In genomic region chr9:119339558-119340211, GRCm38 (mm10) we compare ENCODE assay signal across 8 mouse cellular contexts. TPM values are rescaled to one million over a fixed set of nuclear protein-coding genes. Genes with fewer than 3 reads are reported as not detected.
DNase-seq lines count a peak whose midpoint lies in the region; ATAC-seq and TF ChIP-seq lines count a peak whose summit lies in the region.

Gene Acaa1a (plus strand): TSS chr9:119339676.

- peak within 1 kb of the TSS; percentile 84 for H3K27ac ChIP-seq in intestine, postnatal 0 days (ENCODE audit: low read depth, low read length)
- peak within 1 kb of the TSS; percentile 91 for H3K27ac ChIP-seq in limb, embryonic 12.5 days
- peak within 1 kb of the TSS; percentile 88 for H3K27ac ChIP-seq in midbrain, embryonic 13.5 days
- H3K27ac ChIP-seq in spleen, adult 2 months (ENCODE audit: insufficient read depth, low read length) = peak within 1 kb of the TSS; percentile 75

- no peaks in the 10 kb centered on the region for H3K27me3 ChIP-seq in intestine, postnatal 0 days (replicated peaks; ENCODE audit: control insufficient read depth, insufficient read depth, low read length)
- H3K27me3 ChIP-seq in limb, embryonic 12.5 days = peaks cover 4% of the 10 kb centered on the region; the same call in 1 of the 2 replicates
- peaks cover 21% of the 10 kb centered on the region for H3K27me3 ChIP-seq in midbrain, embryonic 13.5 days
- H3K27me3 ChIP-seq in spleen, adult 2 months (ENCODE audit: control insufficient read depth, insufficient read depth, low read length) = no peaks in the 10 kb centered on the region

- H3K9me3 ChIP-seq in intestine, postnatal 0 days (ENCODE audit: control insufficient read depth) = no peaks in the 10 kb centered on the region
- no peaks in the 10 kb centered on the region for H3K9me3 ChIP-seq in limb, embryonic 12.5 days
- no peaks in the 10 kb centered on the region for H3K9me3 ChIP-seq in midbrain, embryonic 13.5 days

- H3K4me2 ChIP-seq in intestine, postnatal 0 days (replicated peaks; ENCODE audit: low read depth) = peak within 1 kb of the TSS; percentile 66
- peak within 1 kb of the TSS; percentile 77 for H3K4me2 ChIP-seq in limb, embryonic 12.5 days
- peak within 1 kb of the TSS; percentile 76 for H3K4me2 ChIP-seq in midbrain, embryonic 13.5 days (replicated peaks)

- peak; percentile 38 for TF ChIP-seq POLR2A in spleen, adult 2 months (IDR thresholded peaks at IDR 0.05; ENCODE audit: low read depth, low read length)

- ATAC-seq in granulocyte monocyte progenitor cell, adult 5-6 weeks (replicated peaks; ENCODE audit: poor library complexity, severe bottlenecking) = peak; percentile 51
- ATAC-seq in intestine, postnatal 0 days = peak; percentile 11; the same call in 1 of the 2 replicates
- ATAC-seq in limb, embryonic 12.5 days (ENCODE audit: insufficient number of reproducible peaks, insufficient read depth, low FRiP score, low TSS enrichment, low read depth) = no peak
- ATAC-seq in midbrain, embryonic 13.5 days = no peak

- under 1% methylated on average over 43 of the region's 43 CpGs for WGBS in intestine, postnatal 0 days
- WGBS in limb, embryonic 12.5 days = under 1% methylated on average over 43 of the region's 43 CpGs
- 1% methylated on average over 43 of the region's 43 CpGs for WGBS in midbrain, embryonic 13.5 days
- WGBS in spleen, adult 2 months = under 1% methylated on average over 43 of the region's 43 CpGs

- H3K4me1 ChIP-seq in intestine, postnatal 0 days (replicated peaks; ENCODE audit: control insufficient read depth, insufficient read depth, low read length) = peaks cover 4% of the 10 kb centered on the region
- H3K4me1 ChIP-seq in limb, embryonic 12.5 days (replicated peaks) = peaks cover 14% of the 10 kb centered on the region
- peaks cover 36% of the 10 kb centered on the region for H3K4me1 ChIP-seq in midbrain, embryonic 13.5 days (replicated peaks)
- H3K4me1 ChIP-seq in spleen, adult 2 months (ENCODE audit: control insufficient read depth, insufficient read depth, insufficient read length) = peaks cover 8% of the 10 kb centered on the region; the same call in 1 of the 2 replicates

- peaks cover 32% of the 10 kb centered on the region for H3K36me3 ChIP-seq in intestine, postnatal 0 days (ENCODE audit: control insufficient read depth, insufficient read depth)
- H3K36me3 ChIP-seq in limb, embryonic 12.5 days = peaks cover 17% of the 10 kb centered on the region
- H3K36me3 ChIP-seq in midbrain, embryonic 13.5 days = peaks cover 18% of the 10 kb centered on the region
- H3K36me3 ChIP-seq in spleen, adult 2 months (ENCODE audit: control insufficient read depth, insufficient read depth, low read length) = peaks cover 12% of the 10 kb centered on the region

- peak within 1 kb of the TSS; percentile 75 for H3K9ac ChIP-seq in intestine, postnatal 0 days (ENCODE audit: low read depth, low read length)
- H3K9ac ChIP-seq in limb, embryonic 12.5 days (replicated peaks) = peak within 1 kb of the TSS; percentile 66
- peak within 1 kb of the TSS; percentile 59 for H3K9ac ChIP-seq in midbrain, embryonic 13.5 days (replicated peaks)

- peak within 1 kb of the TSS; percentile 72 for H3K4me3 ChIP-seq in intestine, postnatal 0 days (ENCODE audit: low read depth, low read length)
- peak within 1 kb of the TSS; percentile 84 for H3K4me3 ChIP-seq in limb, embryonic 12.5 days (replicated peaks)
- peak within 1 kb of the TSS; percentile 84 for H3K4me3 ChIP-seq in midbrain, embryonic 13.5 days (replicated peaks)
- H3K4me3 ChIP-seq in spleen, adult 2 months (ENCODE audit: extremely low read depth, insufficient read depth, insufficient read length) = peak within 1 kb of the TSS; percentile 92

- peak; percentile 66 to 84 for DNase-seq in urinary bladder, adult 18-20 months (ENCODE audit: low spot score in 2 of 2)
- no peak for DNase-seq in urinary bladder, postnatal 10 days (ENCODE audit: low spot score)
- peak; percentile 57 for DNase-seq in embryo, embryonic 9.5 days (ENCODE audit: extremely low spot score)
- DNase-seq in spleen, adult 2 months (ENCODE audit: low read depth in 1 of 2, low spot score in 2 of 2) = peak; percentile 46 to 66

- TF ChIP-seq CTCF in intestine, postnatal 0 days (IDR thresholded peaks at IDR 0.05; ENCODE audit: low read depth) = peak; percentile 49
- TF ChIP-seq CTCF in spleen, adult 2 months (IDR thresholded peaks at IDR 0.05; ENCODE audit: extremely low read depth, insufficient read depth, insufficient read length, insufficient replicate concordance) = no peak

RNA-seq across cellular contexts. Expression of gene Acaa1a, which starts in this region (rescaled TPM):
- total RNA-seq in granulocyte monocyte progenitor cell, adult 5-6 weeks (2014; fragmentation: Nextera tagmentation) = 26.4 and 40.6 TPM in 2 replicates
- 21.2 and 26.2 TPM in 2 replicates for total RNA-seq in granulocyte monocyte progenitor cell, adult 5-6 weeks (2017)
- polyA plus RNA-seq in intestine, postnatal 0 days (2015; fragmentation: Nextera tagmentation; extraction: Ambion mirVana) = 90.5 and 97.0 TPM in 2 replicates
- polyA plus RNA-seq in limb, embryonic 12.5 days (2016; fragmentation: Nextera tagmentation; extraction: Ambion mirVana) = 81.3 and 81.6 TPM in 2 replicates
- 93.1 and 100 TPM in 2 replicates for polyA plus RNA-seq in midbrain, embryonic 13.5 days (2015; fragmentation: Nextera tagmentation; extraction: Ambion mirVana)
- polyA plus RNA-seq in spleen, adult 2 months (2012; rRNA removed) = 138 and 173 TPM in 2 replicates

Comparison
In these comparisons a context has a peak if more than half of its experiments do, and no peak if none do; other contexts are left out.
1. ATAC-seq: peak in granulocyte monocyte progenitor cell, adult 5-6 weeks (single experiment) and intestine, postnatal 0 days (single experiment); none in limb, embryonic 12.5 days (single experiment) and midbrain, embryonic 13.5 days (single experiment).
2. Peak in every context shown above with its lines, with median percentiles within 50 percentile points of each other: H3K27ac ChIP-seq, H3K4me2 ChIP-seq, H3K4me3 ChIP-seq and H3K9ac ChIP-seq.